18 mouse cellular contexts compared by ENCODE assay signal in genomic region chr19:34712050-34712449, GRCm38 (mm10). TPM values are rescaled to one million over a fixed set of nuclear protein-coding genes. Genes with fewer than 3 reads are reported as not detected.
DNase-seq lines count a peak whose midpoint lies in the region; ATAC-seq and TF ChIP-seq lines count a peak whose summit lies in the region.
"Had no signal": no experiment of that assay in that cellular context is flagged by ENCODE, and none has a peak within 500 bp of the region (broad histone marks: within the 10 kb centered on the region; RNA-seq: fewer than 3 reads in every experiment).

No protein-coding gene starts in this region.

- no peak overlapping the region for H3K4me3 ChIP-seq in lung, embryonic 14.5 days (ENCODE audit: low read depth, low read length)
- no peak overlapping the region for H3K4me3 ChIP-seq in liver, embryonic 12.5 days
- H3K4me3 ChIP-seq: forebrain, embryonic 10.5 days; gastrocnemius, adult 2 months; limb, embryonic 12.5 days; megakaryocyte, embryonic 14.5 days had no signal

- H3K4me1 ChIP-seq in lung, embryonic 14.5 days (ENCODE audit: insufficient read depth), result 0 out of 2 replicates have a peak, but pooled peaks cover 5% of the 10 kb centered on the region
- H3K4me1 ChIP-seq in liver, embryonic 12.5 days, result peaks cover 6% of the 10 kb centered on the region; the same call in 1 of the 2 replicates
- H3K4me1 ChIP-seq: forebrain, embryonic 10.5 days had no signal

- H3K4me2 ChIP-seq in lung, embryonic 14.5 days, result no peak overlapping the region
- no peak overlapping the region for H3K4me2 ChIP-seq in liver, embryonic 12.5 days
- H3K4me2 ChIP-seq: heart, embryonic 11.5 days; limb, embryonic 12.5 days had no signal

- DNase-seq in lung, embryonic 14.5 days, result peak; percentile 44
- no peak for DNase-seq in lung, postnatal 10 days
- peak; percentile 63 for DNase-seq in lung, postnatal 25 days (ENCODE audit: low spot score)
- peak; percentile 75 for DNase-seq in yolk sac, embryonic 10.5 days (ENCODE audit: low spot score)
- DNase-seq in natural killer cell, adult 2 months (ENCODE audit: low spot score in 2 of 2), result no peak
- no peak for DNase-seq in thymus, postnatal 36 days
- DNase-seq: B cell, adult 2 months; cerebellum, adult 8-10 months; gastrocnemius, adult 2 months; heart, postnatal 10 days; right cerebral cortex, adult 18-20 months; thymus, adult 18-20 months had no signal

- ATAC-seq in lung, embryonic 14.5 days (ENCODE audit: insufficient read depth), result peak; percentile 76
- peak; percentile 68; the same call in 1 of the 2 replicates for ATAC-seq in liver, embryonic 12.5 days
- ATAC-seq: midbrain, embryonic 16.5 days had no signal

- H3K9ac ChIP-seq in lung, embryonic 14.5 days, result no peak overlapping the region
- H3K9ac ChIP-seq in liver, embryonic 12.5 days, result no peak overlapping the region
- H3K9ac ChIP-seq: limb, embryonic 12.5 days had no signal

- no peaks in the 10 kb centered on the region for H3K27me3 ChIP-seq in lung, embryonic 14.5 days (ENCODE audit: insufficient read depth, low read length)
- no peaks in the 10 kb centered on the region for H3K27me3 ChIP-seq in liver, embryonic 12.5 days (replicated peaks)
- H3K27me3 ChIP-seq: limb, embryonic 12.5 days; megakaryocyte, embryonic 14.5 days had no signal

- WGBS in lung, embryonic 14.5 days, result 48% methylated on average over 2 of the region's 2 CpGs
- WGBS in liver, embryonic 12.5 days (ENCODE audit: insufficient replicate concordance), result 24% methylated on average over 2 of the region's 2 CpGs

- peak overlapping the region; percentile 62; the same call in 1 of the 2 replicates for H3K27ac ChIP-seq in lung, embryonic 14.5 days (ENCODE audit: low read depth)
- no peak overlapping the region for H3K27ac ChIP-seq in liver, embryonic 12.5 days
- H3K27ac ChIP-seq: forebrain, embryonic 10.5 days; gastrocnemius, adult 2 months; limb, embryonic 12.5 days had no signal

- H3K9me3 ChIP-seq in lung, embryonic 14.5 days (ENCODE audit: low read depth, low read length), result no peaks in the 10 kb centered on the region
- H3K9me3 ChIP-seq in liver, embryonic 12.5 days (replicated peaks), result no peaks in the 10 kb centered on the region
- H3K9me3 ChIP-seq: forebrain, embryonic 10.5 days; limb, embryonic 12.5 days; megakaryocyte, embryonic 14.5 days had no signal

- H3K36me3 ChIP-seq in lung, embryonic 14.5 days (ENCODE audit: insufficient read depth), result no peaks in the 10 kb centered on the region
- H3K36me3 ChIP-seq in liver, embryonic 12.5 days, result no peaks in the 10 kb centered on the region
- H3K36me3 ChIP-seq: forebrain, embryonic 10.5 days; limb, embryonic 12.5 days had no signal

- no peak for TF ChIP-seq CTCF in lung, embryonic 14.5 days (IDR thresholded peaks at IDR 0.05; ENCODE audit: low read depth)

RNA-seq across cellular contexts. Expression of gene Slc16a12, which starts 35.0 kb away (rescaled TPM):
- 13.4 and 15.4 TPM in 2 replicates for polyA plus RNA-seq in lung, embryonic 14.5 days (2014; fragmentation: Nextera tagmentation; extraction: Ambion mirVana)
- 10.9 and 11.7 TPM in 2 replicates for polyA plus RNA-seq in liver, embryonic 12.5 days (2016; fragmentation: Nextera tagmentation; extraction: Ambion mirVana)

Comparison
In these comparisons a context has a peak if more than half of its experiments do, and no peak if none do; other contexts are left out.
1. DNase-seq: peak in lung, embryonic 14.5 days (single experiment), lung, postnatal 25 days (single experiment) and yolk sac, embryonic 10.5 days (single experiment); none in lung, postnatal 10 days (single experiment), natural killer cell, adult 2 months (0 of 2) and thymus, postnatal 36 days (0 of 2).